Mouse (Mus musculus) liver, adult 2 months (tissue): ENCODE measurements around the gene Map3k6.

Experiments
- CTCF ChIP-seq: fragments of 200-500 bp; IDR thresholded peaks from 2 replicates; pipeline ENCODE4 v1.5.1; 2011; ENCODE audit warnings: low read depth, low read length, control low read depth
- POLR2A ChIP-seq: fragments of 200-500 bp; IDR thresholded peaks from 2 replicates; pipeline ENCODE4 v1.6.1; 2011; ENCODE audit warnings: low read length, control low read depth; ENCODE audit not compliant: insufficient read depth; ENCODE audit errors: extremely low read depth

DNA sequence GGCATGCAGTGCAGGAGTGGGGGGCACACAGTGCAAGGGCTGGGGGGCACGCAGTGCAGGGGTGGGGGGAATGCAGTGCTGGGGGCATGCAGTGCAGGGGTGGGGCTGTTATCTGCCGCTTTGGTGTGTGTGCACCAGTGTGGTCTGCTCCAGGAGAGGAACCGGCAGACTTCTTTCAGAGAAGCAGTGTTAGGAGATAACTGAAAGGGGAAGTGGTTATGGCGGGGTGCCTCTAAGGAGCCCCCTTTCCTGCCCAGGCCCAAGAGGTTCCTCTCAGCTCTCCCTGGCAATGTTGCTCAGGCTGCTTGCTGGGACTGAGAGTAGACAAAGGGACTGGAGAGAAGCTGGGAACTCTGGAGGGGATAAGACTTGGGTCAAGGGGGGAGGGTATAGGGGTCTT lies 2.7 kb upstream of the Map3k6 start:
- no peak for TF ChIP-seq CTCF
- no peak for TF ChIP-seq POLR2A
